Mouse (Mus musculus): Measurements from ENCODE around the gene Mfsd5.
A peak's percentile ranks its signal among the peaks of the same experiment; 100 is the strongest.

- peak; percentile 91 for TF ChIP-seq EP300 (IDR thresholded peaks at IDR 0.05)
- no peak for TF ChIP-seq CTCF (IDR thresholded peaks at IDR 0.05)
Observed at GRCm38 (mm10) chr15:102240607-102241006, 38.6 kb upstream of the Mfsd5 start.
